Mouse (Mus musculus): ENCODE results near the gene Olfr58. TPM values are rescaled to one million over a fixed set of nuclear protein-coding genes. Genes with fewer than 3 reads are reported as not detected.
"Not testable (repeated sequence)": the region's sequence is repeated elsewhere in the genome, so short reads cannot be mapped to it uniquely, and the experiment has no call there.

Gene Olfr58
- polyA plus RNA-seq (2014; fragmentation: Nextera tagmentation; extraction: Ambion mirVana): not detected in 2 replicates

- no peak within 1 kb of the TSS for H3K4me3 ChIP-seq (ENCODE audit: low read depth, low read length)
- no peak within 1 kb of the TSS for H3K27ac ChIP-seq (ENCODE audit: low read depth, low read length)
- no peaks in the 10 kb centered on the region for H3K9me3 ChIP-seq (ENCODE audit: control insufficient read depth, low read length)
- no peaks in the 10 kb centered on the region for H3K27me3 ChIP-seq (ENCODE audit: control insufficient read depth, insufficient read depth, low read length)
- no peaks in the 10 kb centered on the region for H3K36me3 ChIP-seq (ENCODE audit: control insufficient read depth, insufficient read depth, low read length)
- no peak for DNase-seq (ENCODE audit: low spot score, missing footprints)
- no peak within 1 kb of the TSS for H3K4me2 ChIP-seq
- H3K4me1 ChIP-seq (ENCODE audit: control insufficient read depth, insufficient read depth, low read length): no peaks in the 10 kb centered on the region
- no peak within 1 kb of the TSS for H3K9ac ChIP-seq (ENCODE audit: low read length)
- ATAC-seq (ENCODE audit: low FRiP score): no peak
Measured at GRCm38 (mm10) chr9:19779983-19780382, at the start of gene Olfr58. Gene Olfr58 (plus strand): TSS chr9:19780283.

GRCm38 (mm10) chr9:19769136-19769535, 10.9 kb upstream of the Olfr58 start:
- no peak overlapping the region for H3K4me3 ChIP-seq (ENCODE audit: low read depth, low read length)
- ATAC-seq (ENCODE audit: low FRiP score) (no peak), DNase-seq (ENCODE audit: low spot score, missing footprints) (no peak)
- no peaks in the 10 kb centered on the region for H3K36me3 ChIP-seq (ENCODE audit: control insufficient read depth, insufficient read depth, low read length)
- peaks cover 11% of the 10 kb centered on the region; the same call in 1 of the 2 replicates for H3K9me3 ChIP-seq (ENCODE audit: control insufficient read depth, low read length)
- H3K27me3 ChIP-seq (ENCODE audit: control insufficient read depth, insufficient read depth, low read length): no peaks in the 10 kb centered on the region
- no peaks in the 10 kb centered on the region for H3K4me1 ChIP-seq (ENCODE audit: control insufficient read depth, insufficient read depth, low read length)
- no peak overlapping the region for H3K9ac ChIP-seq (ENCODE audit: low read length)
- no peak overlapping the region for H3K27ac ChIP-seq (ENCODE audit: low read depth, low read length)
- 85% methylated on average over 14 of the region's 14 CpGs for WGBS
- H3K4me2 ChIP-seq: no peak overlapping the region

GRCm38 (mm10) chr9:19769701-19770100, 10.4 kb upstream of the Olfr58 start:
- no peak overlapping the region for H3K27ac ChIP-seq (ENCODE audit: low read depth, low read length)
- no peak overlapping the region for H3K9ac ChIP-seq (ENCODE audit: low read length)
- no peak for ATAC-seq (ENCODE audit: low FRiP score)
- no peak overlapping the region for H3K4me2 ChIP-seq
- H3K4me1 ChIP-seq (ENCODE audit: control insufficient read depth, insufficient read depth, low read length): no peaks in the 10 kb centered on the region
- H3K27me3 ChIP-seq (ENCODE audit: control insufficient read depth, insufficient read depth, low read length): no peaks in the 10 kb centered on the region
- H3K36me3 ChIP-seq (ENCODE audit: control insufficient read depth, insufficient read depth, low read length): no peaks in the 10 kb centered on the region
- no peak for DNase-seq (ENCODE audit: low spot score, missing footprints)
- H3K9me3 ChIP-seq (ENCODE audit: control insufficient read depth, low read length): peaks cover 10% of the 10 kb centered on the region; the same call in 1 of the 2 replicates
- H3K4me3 ChIP-seq (ENCODE audit: low read depth, low read length): no peak overlapping the region
- 96% methylated on average over 14 of the region's 14 CpGs for WGBS

DNA sequence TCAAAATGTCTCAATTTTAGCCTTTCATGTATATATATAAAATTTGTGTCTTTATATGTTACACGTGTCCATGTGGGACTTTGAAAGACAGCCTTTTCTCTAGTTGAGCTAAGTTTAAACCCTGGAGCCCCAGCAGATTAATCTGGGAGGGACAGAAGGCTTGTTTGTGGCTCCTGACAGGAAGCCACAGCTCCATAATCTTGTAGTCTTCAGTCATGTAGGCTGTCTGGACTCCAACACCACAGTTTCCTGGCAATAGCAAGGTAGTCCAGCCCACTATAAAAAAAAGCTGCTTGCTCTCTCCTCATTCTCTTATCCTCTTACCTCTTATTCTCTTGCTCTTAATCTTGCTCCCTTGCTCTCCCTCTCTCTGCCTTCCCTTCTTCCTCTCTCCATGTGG, 22.9 kb downstream of the Olfr58 start:
- Histone ChIP-seq H3K4me3 (ENCODE audit: low read depth, low read length) (no peak overlapping the region), H3K4me1 (ENCODE audit: control insufficient read depth, insufficient read depth, low read length) (no peaks in the 10 kb centered on the region), H3K4me2 (no peak overlapping the region), H3K9me3 (ENCODE audit: control insufficient read depth, low read length) (no peaks in the 10 kb centered on the region), H3K9ac (ENCODE audit: low read length) (no peak overlapping the region), H3K27ac (ENCODE audit: low read depth, low read length) (no peak overlapping the region), H3K27me3 (ENCODE audit: control insufficient read depth, insufficient read depth, low read length) (no peaks in the 10 kb centered on the region), H3K36me3 (ENCODE audit: control insufficient read depth, insufficient read depth, low read length) (no peaks in the 10 kb centered on the region)
- ATAC-seq (ENCODE audit: low FRiP score) (no peak), DNase-seq (ENCODE audit: low spot score, missing footprints) (no peak)
- WGBS: 87% methylated on average over 1 of the region's 1 CpGs

- not testable (repeated sequence) for H3K9ac ChIP-seq (ENCODE audit: low read length); H3K4me1 ChIP-seq (ENCODE audit: control insufficient read depth, insufficient read depth, low read length); H3K9me3 ChIP-seq (ENCODE audit: control insufficient read depth, low read length); H3K36me3 ChIP-seq (ENCODE audit: control insufficient read depth, insufficient read depth, low read length); H3K4me2 ChIP-seq; H3K27me3 ChIP-seq (ENCODE audit: control insufficient read depth, insufficient read depth, low read length); H3K27ac ChIP-seq (ENCODE audit: low read depth, low read length); ATAC-seq (ENCODE audit: low FRiP score); H3K4me3 ChIP-seq (ENCODE audit: low read depth, low read length); DNase-seq (ENCODE audit: low spot score, missing footprints)
- 69% methylated on average over 1 of the region's 1 CpGs for WGBS
Measured at GRCm38 (mm10) chr9:19804606-19805005, 24.5 kb downstream of the Olfr58 start, which contains the start of gene Olfr859. Gene Olfr859 (plus strand): TSS chr9:19804906.

Other genes starting within 250 kb of the Olfr58 start
- gene Olfr853, start 239.2 kb upstream of the Olfr58 start, polyA plus RNA-seq (2014; fragmentation: Nextera tagmentation; extraction: Ambion mirVana): not detected in 2 replicates
- gene Olfr854, start 212.9 kb upstream of the Olfr58 start, polyA plus RNA-seq (2014; fragmentation: Nextera tagmentation; extraction: Ambion mirVana): not detected in 2 replicates
- not detected in 2 replicates for gene Olfr855, start 197.7 kb upstream of the Olfr58 start, polyA plus RNA-seq (2014; fragmentation: Nextera tagmentation; extraction: Ambion mirVana)
- gene Zfp317, start 158.2 kb upstream of the Olfr58 start, polyA plus RNA-seq (2014; fragmentation: Nextera tagmentation; extraction: Ambion mirVana): 42.0 and 44.5 TPM in 2 replicates
- not detected in 2 replicates for gene Olfr857, start 70.8 kb upstream of the Olfr58 start, polyA plus RNA-seq (2014; fragmentation: Nextera tagmentation; extraction: Ambion mirVana)
- not detected in 2 replicates for gene Olfr859, start 24.6 kb downstream of the Olfr58 start, polyA plus RNA-seq (2014; fragmentation: Nextera tagmentation; extraction: Ambion mirVana)
- gene Olfr860, start 69.5 kb downstream of the Olfr58 start, polyA plus RNA-seq (2014; fragmentation: Nextera tagmentation; extraction: Ambion mirVana): not detected in 2 replicates
- gene Olfr862, start 107.7 kb downstream of the Olfr58 start, polyA plus RNA-seq (2014; fragmentation: Nextera tagmentation; extraction: Ambion mirVana): not detected in 2 replicates
- 0.25 TPM in 2 replicates for gene Olfr77, start 136.6 kb downstream of the Olfr58 start, polyA plus RNA-seq (2014; fragmentation: Nextera tagmentation; extraction: Ambion mirVana)
- gene Olfr866, start 247.8 kb downstream of the Olfr58 start, polyA plus RNA-seq (2014; fragmentation: Nextera tagmentation; extraction: Ambion mirVana): not detected in 2 replicates